Mouse (Mus musculus): ENCODE data around the gene Chchd6.

Gene Chchd6

DNA sequence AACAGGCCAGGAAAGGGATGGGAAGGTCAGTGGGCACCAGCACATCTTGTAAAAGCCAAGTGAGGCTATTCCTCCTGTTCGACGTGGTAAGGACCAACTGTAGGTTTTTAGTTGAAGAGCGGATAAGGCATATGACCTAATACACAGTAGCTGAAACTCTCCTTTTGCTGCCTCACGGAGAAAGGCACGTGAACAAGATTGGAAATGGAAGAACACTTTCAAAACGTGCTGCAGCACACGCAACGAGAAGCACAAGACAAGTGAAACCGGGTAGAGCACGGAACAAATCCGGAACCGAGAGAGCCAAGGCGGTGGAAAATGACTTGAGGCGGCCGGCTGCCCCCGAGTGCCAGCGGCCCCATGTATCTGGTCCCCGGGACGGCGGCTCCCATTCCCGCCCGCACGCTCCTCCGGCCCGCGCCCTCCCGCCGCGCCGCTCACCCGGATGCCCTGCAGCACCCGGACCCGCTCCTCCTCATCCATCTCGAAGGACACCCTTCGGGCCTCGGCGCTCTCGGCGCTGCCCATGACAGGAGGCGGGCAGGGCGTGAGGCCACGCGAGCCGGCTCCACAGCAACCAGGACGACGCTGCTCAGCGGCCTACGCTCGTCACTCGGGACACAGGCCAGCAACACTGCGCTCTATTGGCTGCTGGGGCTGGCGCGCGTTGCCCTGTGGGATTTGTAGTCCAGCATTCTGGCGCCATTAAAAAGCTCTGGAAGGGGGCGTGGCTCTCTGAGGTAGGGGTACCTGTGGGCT, at the start of gene Chchd6:
Gene Chchd6 (minus strand): TSS at position 635 of the 759 bp plus-strand sequence.
- peak; percentile 99 for ATAC-seq (ENCODE audit: low TSS enrichment)

DNA sequence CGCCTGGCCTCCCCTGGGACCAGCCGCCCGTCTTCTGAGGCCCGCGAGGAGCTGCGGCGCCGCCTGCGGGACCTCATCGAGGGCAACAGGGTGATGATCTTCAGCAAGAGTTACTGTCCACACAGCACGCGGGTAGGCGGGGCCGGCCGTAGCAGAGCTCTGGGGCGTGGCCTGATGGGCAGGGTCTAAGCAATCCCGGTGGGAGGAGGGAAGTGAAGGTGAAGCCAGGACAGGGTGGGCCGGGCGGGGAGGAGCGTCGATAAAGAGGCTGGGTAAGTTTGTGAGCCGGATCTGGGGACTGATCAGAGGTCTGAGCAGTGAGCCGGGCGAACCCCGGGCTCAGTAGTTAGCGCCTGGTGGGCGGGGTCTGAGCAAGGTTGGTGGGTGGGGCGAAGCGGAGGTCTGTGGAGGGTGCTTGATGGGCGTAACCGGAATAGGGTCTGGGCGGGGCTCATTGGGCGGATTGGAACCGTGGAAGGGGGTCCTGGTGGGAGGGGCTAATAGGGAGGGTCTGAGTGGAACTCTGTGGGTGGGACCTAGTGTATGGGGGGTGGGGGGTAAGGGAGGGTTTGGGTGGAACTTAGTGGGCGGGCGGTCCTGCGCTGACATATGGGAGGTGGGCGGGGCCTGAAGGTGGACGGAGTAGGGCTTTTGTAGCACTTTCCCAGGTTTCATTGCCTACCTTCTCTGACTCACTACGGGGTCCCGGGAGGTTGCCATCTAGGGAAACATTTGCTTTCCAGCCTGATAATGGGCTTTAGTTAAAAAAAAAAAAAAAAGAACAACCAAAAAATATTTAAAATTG, 49.0 kb upstream of the Chchd6 start:
- ATAC-seq (ENCODE audit: low TSS enrichment) = peak; percentile 74

DNA sequence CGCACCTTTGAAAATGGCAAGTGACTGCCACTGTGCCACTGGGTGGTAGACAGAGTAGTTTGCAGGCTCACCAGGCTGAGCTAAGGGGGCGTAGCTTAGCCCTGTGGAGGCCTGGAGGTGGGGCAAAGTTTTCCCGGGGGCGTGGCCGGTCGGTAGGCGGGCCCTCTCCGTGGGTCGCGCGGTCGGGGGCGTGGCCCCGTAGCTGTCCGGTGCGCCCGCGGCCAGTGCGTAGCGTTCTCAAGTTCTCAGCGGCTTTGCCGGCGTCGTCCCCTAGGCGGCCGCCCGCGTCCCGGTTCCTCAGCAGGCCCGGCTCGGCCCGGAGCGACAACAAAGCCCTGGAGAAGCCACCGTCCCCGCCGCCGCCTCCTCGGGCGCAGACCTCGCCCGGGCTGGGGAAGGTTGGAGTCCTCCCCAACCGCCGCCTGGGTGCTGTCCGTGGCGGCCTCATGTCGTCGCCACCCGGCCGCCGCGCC, 48.4 kb upstream of the Chchd6 start, which contains the start of gene Txnrd3:
Gene Txnrd3 (plus strand): TSS at position 191 of the 473 bp plus-strand sequence.
- ATAC-seq (ENCODE audit: low TSS enrichment) = peak; percentile 85

DNA sequence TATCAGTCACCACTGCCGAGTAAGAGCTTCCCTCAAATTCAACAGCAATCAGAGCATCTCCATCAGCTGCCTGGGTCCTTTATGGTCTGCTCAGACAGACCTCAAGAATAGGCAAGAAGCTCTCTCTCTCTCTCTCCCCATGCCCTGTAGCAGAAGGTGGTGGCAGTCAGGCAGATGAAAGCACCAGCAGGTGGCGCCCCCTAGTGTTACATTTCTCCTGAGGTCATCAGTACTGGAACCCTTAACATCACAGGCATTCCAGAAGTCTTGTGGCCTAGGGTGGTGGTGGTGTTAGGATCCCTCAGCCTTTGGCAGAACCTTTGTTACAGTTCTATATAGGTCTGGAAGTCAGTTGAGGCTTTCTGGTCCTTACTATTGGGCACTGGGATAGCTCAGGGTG, 43.6 kb upstream of the Chchd6 start:
- ATAC-seq (ENCODE audit: low TSS enrichment) = no peak

DNA sequence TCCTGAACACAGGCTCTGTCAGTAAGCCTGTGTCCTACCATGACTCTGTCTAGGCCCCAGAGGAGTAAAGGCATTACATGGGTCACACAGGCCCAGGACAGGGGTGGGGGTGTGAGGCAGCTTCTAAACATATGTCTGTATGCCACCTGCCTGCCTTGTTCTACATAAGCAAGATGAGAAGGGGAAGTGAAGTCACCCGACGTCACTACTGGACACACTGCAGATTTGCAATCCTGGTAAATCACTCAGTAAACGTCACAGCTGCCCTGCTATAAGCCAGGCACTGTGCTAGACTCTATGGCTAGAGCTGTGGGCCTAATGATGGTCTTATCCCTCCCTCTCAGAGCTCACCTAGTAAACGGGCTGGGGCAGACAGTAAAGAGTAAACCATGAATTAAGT, 42.5 kb upstream of the Chchd6 start:
- ATAC-seq (ENCODE audit: low TSS enrichment) = no peak

DNA sequence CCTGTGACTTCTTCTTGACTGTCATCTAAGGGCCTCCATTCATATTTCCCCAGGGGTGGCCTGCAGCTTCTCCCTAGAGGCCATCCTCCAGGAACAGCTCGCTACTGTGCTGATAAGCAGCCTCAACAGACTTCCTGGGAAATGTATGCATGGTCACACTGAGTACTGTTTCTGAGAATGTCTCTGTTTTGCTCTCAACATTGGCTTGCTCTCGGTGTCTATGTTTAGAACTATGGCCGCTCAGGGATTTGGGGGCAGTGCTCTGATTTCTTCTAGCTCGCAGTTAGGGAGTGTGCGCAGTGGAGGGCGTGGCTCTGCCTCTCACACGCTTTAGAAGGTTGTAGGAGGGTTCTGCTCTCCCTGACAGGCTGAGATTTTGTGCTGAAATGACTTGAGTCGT, 38.9 kb upstream of the Chchd6 start:
- ATAC-seq (ENCODE audit: low TSS enrichment) = peak; percentile 57

DNA sequence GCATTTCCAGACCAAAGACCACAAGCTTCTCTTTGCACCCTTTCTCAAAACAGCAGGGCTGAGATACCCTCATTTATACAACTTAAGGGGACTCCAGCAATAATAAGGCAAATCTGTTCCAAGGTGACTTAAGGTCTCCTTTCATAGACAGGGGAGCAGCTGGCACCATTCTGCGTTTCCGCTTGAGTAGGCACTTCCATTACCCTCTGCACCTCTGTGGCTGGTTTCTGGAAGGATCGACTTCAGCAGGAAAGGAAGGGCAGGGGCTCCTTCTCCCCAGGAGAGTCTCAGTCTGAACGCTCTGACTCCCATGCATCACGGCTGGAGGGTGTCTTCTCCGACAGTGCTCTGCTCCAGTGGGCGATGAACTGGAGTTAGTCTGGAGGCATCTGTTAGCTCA, 37.7 kb upstream of the Chchd6 start:
- ATAC-seq (ENCODE audit: low TSS enrichment) = no peak

DNA sequence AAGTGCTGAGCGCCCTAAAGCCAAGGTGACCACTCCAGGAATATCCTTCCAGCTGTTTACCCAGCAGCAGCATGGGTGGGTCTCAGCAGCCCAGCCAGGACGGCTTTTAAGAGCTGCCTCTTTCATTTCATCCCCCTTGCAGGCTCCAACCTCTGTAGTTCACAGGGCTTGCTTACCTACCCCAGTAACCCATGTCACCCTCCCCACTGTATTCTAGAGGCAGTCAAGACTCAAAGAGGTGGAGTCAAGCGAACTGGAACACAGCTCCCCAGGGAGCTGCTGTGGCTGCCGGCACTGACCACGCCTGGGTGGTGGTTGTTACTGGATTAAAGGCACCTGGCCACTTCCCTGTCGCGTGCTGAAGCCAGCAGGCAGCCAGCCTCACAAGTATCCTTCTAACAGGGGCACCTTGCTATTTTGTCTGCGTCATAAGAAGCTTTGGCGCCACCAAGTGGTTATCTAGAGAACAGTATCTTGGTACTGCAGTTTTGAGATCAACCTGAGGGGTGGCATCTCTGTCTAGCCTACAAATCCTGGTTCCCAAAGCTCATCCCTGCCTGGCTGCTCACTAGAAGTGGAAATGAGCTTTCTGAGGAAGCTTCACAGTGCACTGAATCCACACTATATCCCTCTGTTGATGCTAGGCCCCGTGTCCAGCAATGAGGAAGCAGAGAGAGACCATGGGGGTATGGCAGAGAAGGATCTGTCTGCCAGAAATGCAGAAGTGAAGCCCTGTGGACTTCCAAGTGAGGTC, 36.5 kb upstream of the Chchd6 start:
- peak; percentile 88 for ATAC-seq (ENCODE audit: low TSS enrichment)

DNA sequence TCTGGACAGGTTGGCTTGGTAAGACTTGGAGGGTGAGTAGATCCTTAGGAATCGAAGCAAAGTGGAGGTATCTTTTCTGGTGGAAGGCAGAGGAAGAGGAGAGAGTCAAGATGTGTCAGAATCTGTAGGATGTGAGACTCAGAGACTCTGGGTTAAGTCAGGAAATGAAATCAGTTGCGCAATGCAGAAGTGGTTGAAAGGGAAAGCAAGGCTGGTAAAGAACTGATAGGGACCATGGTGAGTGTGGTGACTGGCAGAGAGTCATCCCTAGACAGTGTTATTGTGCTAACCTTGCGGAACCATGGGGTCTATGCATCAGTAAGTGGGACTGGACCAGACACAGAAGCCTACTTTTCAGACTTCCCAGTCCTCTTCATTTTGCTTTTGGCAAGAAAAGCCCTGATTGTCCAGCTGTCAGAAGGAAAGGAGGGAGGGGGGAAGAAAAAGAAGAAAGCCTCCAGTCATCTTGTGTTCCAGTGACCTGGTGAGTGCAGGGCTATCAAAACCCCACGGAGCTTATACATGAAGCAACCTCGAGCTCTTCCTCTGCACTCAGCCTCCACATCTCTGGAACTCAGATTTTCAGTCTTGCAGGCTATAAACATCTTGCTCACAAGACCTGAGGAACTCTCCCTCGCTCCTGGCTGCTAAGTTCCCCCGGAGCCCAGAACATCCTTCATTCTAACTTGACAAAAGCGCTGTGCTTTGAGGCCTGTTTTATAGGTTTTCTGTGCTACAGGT, 32.8 kb upstream of the Chchd6 start:
- ATAC-seq (ENCODE audit: low TSS enrichment) = no peak

DNA sequence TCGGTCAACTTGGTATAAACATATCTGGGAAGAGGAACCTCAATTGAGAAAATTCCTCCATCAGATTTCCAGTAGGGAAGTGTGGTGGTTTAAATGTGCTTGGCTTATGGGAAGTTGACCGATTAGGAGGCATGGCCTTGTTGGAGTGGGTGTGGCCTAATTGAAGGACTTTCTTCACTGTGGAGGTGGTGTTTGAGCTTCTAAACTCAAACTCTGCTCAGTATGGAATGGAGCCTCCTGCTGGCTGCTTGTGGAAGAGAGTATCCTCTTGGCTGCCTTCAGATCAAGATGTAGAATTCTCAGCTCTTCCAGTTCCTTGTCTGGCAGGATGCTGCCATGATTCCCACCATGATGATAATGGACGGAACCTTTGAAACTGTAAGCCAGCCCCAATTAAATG, 27.2 kb upstream of the Chchd6 start:
- no peak for ATAC-seq (ENCODE audit: low TSS enrichment)

DNA sequence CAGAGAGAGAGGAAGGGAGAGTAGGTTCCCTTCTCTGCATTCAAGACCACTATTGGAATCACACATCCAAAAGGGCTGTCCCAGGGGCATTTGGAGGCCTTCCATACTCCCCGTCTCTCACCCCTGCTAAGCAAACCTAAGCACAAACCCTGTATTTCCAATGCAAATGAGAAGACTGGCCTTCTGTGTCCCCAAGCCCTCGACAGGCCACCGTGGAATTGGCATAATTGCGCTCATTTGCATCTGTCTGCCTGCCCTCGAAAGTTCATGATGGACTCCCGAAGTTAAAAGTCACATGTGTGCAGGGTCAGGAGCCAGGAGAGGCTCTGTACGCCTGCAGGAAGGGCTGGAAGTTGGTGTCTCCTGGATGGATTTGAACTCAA, 19.9 kb upstream of the Chchd6 start:
- no peak for ATAC-seq (ENCODE audit: low TSS enrichment)

DNA sequence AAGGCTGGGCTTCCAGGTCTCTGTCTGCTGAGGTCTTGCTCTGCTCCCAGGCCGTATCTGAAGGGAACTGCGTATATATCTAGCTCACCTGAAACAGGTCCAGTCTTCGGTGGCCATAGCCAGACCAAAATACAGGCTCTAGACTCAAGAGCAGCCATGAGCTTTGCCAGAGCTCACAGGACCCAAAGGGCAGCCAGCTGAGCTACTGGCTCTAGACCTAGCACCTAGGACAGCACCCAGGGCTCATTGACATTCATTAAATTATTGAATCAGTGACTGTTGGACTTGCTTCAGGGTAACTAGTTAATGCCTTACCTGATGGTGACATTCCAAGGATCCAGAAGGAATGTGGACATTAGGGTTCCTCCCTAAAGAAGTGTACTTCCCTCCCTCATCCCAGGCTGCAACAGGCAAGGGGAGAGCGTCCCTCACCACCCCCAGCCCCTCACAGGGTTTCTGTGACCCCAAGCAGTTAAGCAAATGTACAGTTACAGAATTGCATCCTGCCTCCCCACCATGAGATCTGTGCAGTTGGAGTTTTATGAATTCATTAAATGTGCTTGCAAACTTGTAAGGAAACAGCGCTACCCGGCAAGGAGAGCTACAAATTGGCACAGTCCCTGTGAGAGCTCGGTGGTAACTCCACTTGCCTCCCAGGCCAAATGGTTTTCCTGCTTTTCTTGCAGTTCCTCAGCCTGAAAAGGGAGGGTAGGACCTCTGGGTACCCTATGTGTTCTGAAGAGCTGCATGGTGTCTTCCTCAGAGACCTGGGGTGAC, 19.3 kb upstream of the Chchd6 start:
- peak; percentile 47; the same call in 1 of the 2 replicates for ATAC-seq (ENCODE audit: low TSS enrichment)

DNA sequence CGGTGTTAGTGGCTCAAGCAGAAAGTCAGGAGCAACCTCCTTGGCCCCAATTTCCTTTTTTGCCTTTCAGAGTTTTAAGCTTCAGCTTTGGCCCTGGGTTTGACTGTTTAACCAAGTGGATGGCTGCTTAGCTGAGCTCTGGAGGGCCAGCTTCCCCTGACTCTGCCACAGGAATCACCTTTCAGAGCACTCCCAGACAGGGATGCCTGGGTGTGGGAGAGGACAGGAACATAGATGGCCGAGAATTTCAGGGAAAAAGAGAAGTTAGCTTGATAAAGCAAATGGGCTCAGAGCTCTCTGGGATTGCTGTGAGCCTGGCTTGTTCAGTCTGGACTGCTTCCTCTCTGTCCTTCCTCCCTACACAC, 18.6 kb upstream of the Chchd6 start:
- ATAC-seq (ENCODE audit: low TSS enrichment) = no peak

DNA sequence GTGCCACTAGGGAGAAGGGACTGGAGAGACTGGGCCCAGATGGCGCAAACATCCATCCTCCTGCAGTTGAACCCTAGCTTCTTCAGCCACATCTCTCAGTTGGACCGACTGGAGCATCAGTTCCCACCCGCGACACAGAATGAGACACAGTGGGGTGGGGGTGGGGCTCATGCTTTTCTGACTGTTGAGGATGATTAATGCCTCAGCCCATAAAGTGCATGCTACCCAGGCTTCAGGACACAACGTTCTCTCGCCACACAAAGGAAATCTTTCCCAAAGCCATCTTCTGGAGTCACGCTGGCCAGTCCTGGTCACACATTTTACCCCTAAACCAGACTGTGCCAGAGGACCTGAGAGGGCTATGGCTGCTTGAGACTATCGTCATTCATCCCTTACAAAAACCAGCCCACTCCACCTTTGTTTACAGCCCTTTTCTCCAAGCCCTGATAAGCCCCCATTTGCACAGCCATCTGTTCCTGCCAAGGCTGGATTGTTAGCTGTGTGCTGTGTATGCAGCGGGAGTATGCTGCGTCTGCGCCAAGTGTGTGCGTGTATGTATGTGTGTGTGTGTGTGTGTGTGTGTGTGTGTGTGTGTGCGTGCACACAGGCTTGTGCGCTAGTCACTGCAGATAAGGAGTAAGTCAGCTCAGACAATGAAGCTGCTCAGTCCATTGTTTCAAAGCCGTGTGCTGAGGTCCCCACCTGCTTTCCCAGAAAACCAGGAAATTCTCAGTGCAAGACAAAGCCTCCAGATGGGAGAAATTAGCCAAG, 18.1 kb upstream of the Chchd6 start:
- peak; percentile 55 for ATAC-seq (ENCODE audit: low TSS enrichment)

DNA sequence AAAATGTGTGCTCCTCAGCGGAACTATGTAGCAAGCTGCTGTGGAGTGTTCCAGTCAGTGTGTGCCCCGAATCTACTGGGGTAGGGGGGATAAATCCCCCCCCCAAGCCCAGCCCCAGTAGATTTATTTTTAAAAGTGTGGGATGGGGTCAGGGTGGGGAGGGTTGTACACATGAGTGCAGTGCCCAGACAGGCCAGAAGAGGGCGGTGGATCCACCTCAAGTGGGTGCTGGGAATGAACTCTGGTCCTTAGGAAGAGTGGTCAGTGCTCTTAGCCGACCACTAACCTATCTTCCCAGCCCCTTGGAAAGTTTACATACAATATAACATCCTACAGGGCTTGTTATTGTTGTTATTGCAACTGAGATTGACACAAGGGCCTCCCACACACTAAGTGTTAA, 12.5 kb upstream of the Chchd6 start:
- no peak for ATAC-seq (ENCODE audit: low TSS enrichment)

DNA sequence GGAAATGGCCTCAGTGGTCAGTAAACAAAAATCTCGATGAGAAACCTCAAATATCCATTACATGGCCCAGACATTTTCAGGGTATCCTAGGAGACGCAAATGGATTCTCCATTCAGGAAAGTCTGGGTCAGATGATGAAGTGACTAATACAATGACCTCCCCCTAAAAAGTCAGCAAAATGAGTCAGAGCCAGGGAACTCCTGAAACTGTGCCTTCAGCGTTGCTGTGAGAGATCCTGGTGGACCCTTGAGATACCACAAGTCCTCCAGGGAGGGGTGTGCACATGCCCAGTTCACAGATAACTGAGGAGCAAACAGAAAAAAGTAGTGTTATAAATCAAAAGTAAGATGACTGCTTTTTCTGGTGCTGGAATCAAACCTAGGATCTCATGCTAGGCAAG, 10.6 kb upstream of the Chchd6 start:
- ATAC-seq (ENCODE audit: low TSS enrichment) = no peak

DNA sequence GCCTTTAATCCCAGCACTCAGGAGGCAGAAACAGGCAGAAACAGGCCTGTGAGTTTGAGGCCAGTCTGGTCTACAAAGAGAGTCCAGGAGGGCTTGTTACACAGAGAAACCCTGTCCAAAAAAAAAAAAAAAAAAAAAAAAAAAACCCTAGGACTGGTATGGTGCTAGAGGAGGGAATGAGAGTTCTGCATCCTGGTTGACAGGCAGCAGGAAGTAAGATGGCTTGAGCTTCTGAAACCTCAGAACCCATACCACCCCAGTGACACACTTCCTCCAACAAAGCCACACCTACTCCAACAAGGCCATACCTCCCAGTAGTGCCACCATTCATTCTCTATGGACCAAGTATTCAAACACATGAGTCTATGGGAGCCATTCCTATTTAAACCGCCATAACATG, 1.1 kb upstream of the Chchd6 start:
- no peak for ATAC-seq (ENCODE audit: low TSS enrichment)

DNA sequence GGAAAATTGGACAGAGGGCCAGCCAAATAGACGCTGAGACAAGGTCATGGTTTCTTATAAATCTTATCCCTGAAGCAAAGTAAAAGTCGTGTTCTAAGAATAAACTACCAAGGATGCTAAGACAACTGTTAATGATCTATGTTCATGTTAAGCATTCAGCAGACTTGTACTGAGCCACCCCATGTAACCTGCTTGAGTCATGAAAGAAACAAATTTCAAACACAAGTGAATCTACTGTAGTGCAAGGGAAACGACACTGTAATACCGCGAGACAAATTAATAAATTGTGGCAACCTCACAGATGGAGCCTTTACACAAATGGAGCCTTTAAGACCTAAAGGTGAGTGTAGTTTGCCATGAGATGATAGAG, 310 bp upstream of the Chchd6 start:
- peak; percentile 2; the same call in 1 of the 2 replicates for ATAC-seq (ENCODE audit: low TSS enrichment)

DNA sequence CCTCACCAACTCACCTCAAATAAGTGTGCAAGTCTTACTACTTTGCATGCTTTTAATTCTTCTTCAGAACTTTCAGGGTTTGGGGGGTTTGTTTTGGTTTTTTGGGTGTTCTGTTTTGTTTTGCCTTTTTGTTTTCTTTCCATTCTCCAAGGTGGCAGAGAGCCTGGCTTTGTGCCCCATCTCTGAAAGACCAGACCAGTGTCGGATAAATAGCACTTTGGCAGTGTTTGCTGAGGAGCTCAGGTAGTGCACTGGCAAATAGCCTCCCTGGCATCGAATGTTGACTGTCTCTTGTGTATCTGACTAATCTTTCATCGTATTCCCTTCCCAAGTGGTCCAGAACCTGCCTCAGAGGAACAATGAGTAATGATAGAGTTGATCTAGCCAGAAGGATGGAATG, 3.4 kb downstream of the Chchd6 start:
- no peak for ATAC-seq (ENCODE audit: low TSS enrichment)

DNA sequence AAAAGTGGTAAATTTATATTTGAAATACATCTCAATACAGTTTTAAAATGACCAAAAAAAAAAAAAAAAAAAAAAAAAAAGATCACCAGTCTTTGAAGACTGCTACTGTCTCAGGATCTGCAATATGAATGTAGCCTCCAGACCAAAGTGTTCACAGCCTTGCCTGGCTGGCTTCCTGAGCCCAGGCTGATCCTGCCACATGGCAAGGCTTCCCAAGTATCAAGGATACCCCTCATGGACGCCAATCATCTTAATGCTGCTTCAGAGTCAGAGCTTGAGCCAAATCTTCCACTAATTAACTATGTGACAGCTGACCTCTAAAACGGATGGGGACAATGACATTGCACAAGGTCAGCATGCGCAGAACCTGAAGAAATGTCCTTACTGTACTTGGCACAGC, 3.9 kb downstream of the Chchd6 start:
- no peak for ATAC-seq (ENCODE audit: low TSS enrichment)
